Mouse (Mus musculus) liver, adult 2 months (tissue): ENCODE data around the gene Rab31.

ENCODE experiments used
- CTCF ChIP-seq: fragments of 200-500 bp; IDR thresholded peaks from 2 replicates; pipeline ENCODE4 v1.5.1; 2011; ENCODE audit warnings: low read depth, low read length, control low read depth
- POLR2A ChIP-seq: fragments of 200-500 bp; IDR thresholded peaks from 2 replicates; pipeline ENCODE4 v1.6.1; 2011; ENCODE audit warnings: low read length, control low read depth; ENCODE audit not compliant: insufficient read depth; ENCODE audit errors: extremely low read depth

- TF ChIP-seq CTCF (no peak), POLR2A (no peak)
Measured at GRCm38 (mm10) chr17:65806416-65806815, 33.9 kb upstream of the Rab31 start.
